Mouse (Mus musculus) layer of hippocampus, adult 9-10 months (tissue): ENCODE measurements at regions not wholly inside any gene's neighbourhood (a gene's known extent, or its start where the extent isn't known, plus 50 kb on each side); places are given as distances from the start of the nearest gene placed in this dataset.

Source experiments
- DNase-seq: peaks from one replicate; pipeline ENCODE4 v3.0.0; 2022; ENCODE audit warnings: low spot score

- DNase-seq, result no peak
Measured at GRCm38 (mm10) chr15:36945309-36945708, 62.3 kb downstream of the Zfp706 start.

- DNase-seq, result no peak
Measured at GRCm38 (mm10) chr15:36944556-36945171, 62.9 kb downstream of the Zfp706 start.

GRCm38 (mm10) chr15:36943492-36944112, 64.0 kb downstream of the Zfp706 start:
- DNase-seq, result no peak

- no peak for DNase-seq
Measured at GRCm38 (mm10) chr15:36942261-36942660, 65.3 kb downstream of the Zfp706 start.

GRCm38 (mm10) chr15:36941741-36942140, 65.8 kb downstream of the Zfp706 start:
- no peak for DNase-seq

- no peak for DNase-seq
Measured at GRCm38 (mm10) chr15:36939608-36940007, 68.0 kb downstream of the Zfp706 start.

GRCm38 (mm10) chr15:36939153-36939552, 68.4 kb downstream of the Zfp706 start:
- no peak for DNase-seq

- peak; percentile 55 for DNase-seq
Measured at GRCm38 (mm10) chr15:36938511-36939150, 68.9 kb downstream of the Zfp706 start.

- DNase-seq, result no peak
Measured at GRCm38 (mm10) chr15:36937757-36938498, 69.6 kb downstream of the Zfp706 start.

- DNase-seq, result no peak
Measured at GRCm38 (mm10) chr15:36937067-36937657, 70.4 kb downstream of the Zfp706 start.

GRCm38 (mm10) chr15:36934801-36935200, 72.8 kb downstream of the Zfp706 start:
- no peak for DNase-seq

GRCm38 (mm10) chr15:36933581-36933991, 74.0 kb downstream of the Zfp706 start:
- no peak for DNase-seq

- DNase-seq, result no peak
Measured at GRCm38 (mm10) chr15:36931460-36931859, 76.1 kb downstream of the Zfp706 start.

- DNase-seq, result no peak
Measured at GRCm38 (mm10) chr15:36930433-36930832, 77.1 kb downstream of the Zfp706 start.

- no peak for DNase-seq
Measured at GRCm38 (mm10) chr15:36929786-36930185, 77.8 kb downstream of the Zfp706 start.

GRCm38 (mm10) chr15:36929088-36929487, 78.5 kb downstream of the Zfp706 start:
- DNase-seq, result no peak

- DNase-seq, result no peak
Measured at GRCm38 (mm10) chr15:36928678-36929077, 78.9 kb downstream of the Zfp706 start.

- no peak for DNase-seq
Measured at GRCm38 (mm10) chr15:36927436-36927835, 80.1 kb downstream of the Zfp706 start.

- DNase-seq, result no peak
Measured at GRCm38 (mm10) chr15:36924171-36924570, 83.4 kb downstream of the Zfp706 start.

GRCm38 (mm10) chr15:36921384-36921783, 86.2 kb downstream of the Zfp706 start:
- no peak for DNase-seq

GRCm38 (mm10) chr15:36920886-36921285, 86.7 kb downstream of the Zfp706 start:
- no peak for DNase-seq

- no peak for DNase-seq
Measured at GRCm38 (mm10) chr15:36919704-36920103, 87.9 kb downstream of the Zfp706 start.
